Mouse (Mus musculus) midbrain, postnatal 0 days (tissue): ENCODE results near the gene 2810408A11Rik. TPM values are rescaled to one million over a fixed set of nuclear protein-coding genes. Genes with fewer than 3 reads are reported as not detected.
"Not testable (repeated sequence)": the region's sequence is repeated elsewhere in the genome, so short reads cannot be mapped to it uniquely, and the experiment has no call there.

Source experiments
- ATAC-seq: fragments of 200-750 bp; cut with Nextera tagmentation; 2 replicates; pipeline ENCODE4 v1.8.0; 2017; ENCODE audit warnings: moderate number of reproducible peaks, mild to moderate bottlenecking, moderate TSS enrichment, moderate library complexity; ENCODE audit not compliant: low FRiP score
- DNase-seq: peaks from one replicate; pipeline ENCODE4 v3.0.0-alpha.2; 2015; ENCODE audit warnings: low spot score
- H3K27ac ChIP-seq: fragments of 300-500 bp; sonication (generic); 2 replicates; pipeline ENCODE4 v1.5.1; 2014; ENCODE audit warnings: low read depth, mild to moderate bottlenecking, low read length, mixed read lengths
- H3K27me3 ChIP-seq: fragments of 300-500 bp; sonication (generic); 2 replicates; pipeline ENCODE4 v1.6.1; 2014; ENCODE audit warnings: low read length, control low read depth, mixed read lengths; ENCODE audit not compliant: insufficient read depth
- H3K36me3 ChIP-seq: fragments of 300-500 bp; sonication (generic); 2 replicates; pipeline ENCODE4 v1.6.1; 2014; ENCODE audit warnings: low read length, control low read depth, mixed read lengths; ENCODE audit not compliant: insufficient read depth
- H3K4me1 ChIP-seq: fragments of 300-500 bp; sonication (generic); 2 replicates; pipeline ENCODE4 v1.6.1; 2014; ENCODE audit warnings: mild to moderate bottlenecking, control low read depth, antibody characterized with exemption, low read length, mixed read lengths; ENCODE audit not compliant: insufficient read depth
- H3K4me2 ChIP-seq: fragments of 300-500 bp; sonication (generic); 2 replicates; pipeline ENCODE4 v1.6.1; 2014; ENCODE audit warnings: low read depth, mild to moderate bottlenecking, low read length, mixed read lengths; ENCODE audit not compliant: poor library complexity, severe bottlenecking
- H3K4me3 ChIP-seq: fragments of 300-500 bp; sonication (generic); 2 replicates; pipeline ENCODE4 v1.5.1; 2014; ENCODE audit warnings: low read depth, mild to moderate bottlenecking, low read length, moderate library complexity
- H3K9ac ChIP-seq: fragments of 300-500 bp; sonication (generic); replicated peaks from 2 replicates; pipeline ENCODE4 v1.6.1; 2014; ENCODE audit warnings: mild to moderate bottlenecking, low read length, moderate library complexity, mixed read lengths; ENCODE audit not compliant: poor library complexity, severe bottlenecking
- H3K9me3 ChIP-seq: fragments of 300-500 bp; sonication (generic); 2 replicates; pipeline ENCODE4 v1.6.1; 2016; ENCODE audit warnings: low read length, control low read depth
- CTCF ChIP-seq: IDR thresholded peaks from 2 replicates; pipeline ENCODE4 v1.5.1; 2016; ENCODE audit warnings: antibody characterized with exemption, mild to moderate bottlenecking
- WGBS: fragments of 180-500 bp; shearing (Covaris S2); extraction: QIAGEN DNeasy Blood & Tissue Kit; methylation state at CpG from one replicate; pipeline ENCODE4 v1.1.7; 2014; 5-methylcytosine and 5-hydroxymethylcytosine counted together
- polyA plus RNA-seq: library from polyadenylated mRNA; unstranded; fragments of >200 nt; fragmentation: Nextera tagmentation; extraction: Ambion mirVana; gene quantifications from 2 replicates; pipeline ENCODE4 v1.2.1, GENCODE M21; 2015
- total RNA-seq: library from RNA; depleted of rRNA; stranded (reverse); fragments of >200 nt; gene quantifications from 2 replicates; pipeline ENCODE4 v1.2.3, GENCODE M21; 2014

The 2810408A11Rik gene
- total and polyA plus RNA-seq, 2 experiments from 2014 or later: 3.3 to 6.2 TPM

DNA sequence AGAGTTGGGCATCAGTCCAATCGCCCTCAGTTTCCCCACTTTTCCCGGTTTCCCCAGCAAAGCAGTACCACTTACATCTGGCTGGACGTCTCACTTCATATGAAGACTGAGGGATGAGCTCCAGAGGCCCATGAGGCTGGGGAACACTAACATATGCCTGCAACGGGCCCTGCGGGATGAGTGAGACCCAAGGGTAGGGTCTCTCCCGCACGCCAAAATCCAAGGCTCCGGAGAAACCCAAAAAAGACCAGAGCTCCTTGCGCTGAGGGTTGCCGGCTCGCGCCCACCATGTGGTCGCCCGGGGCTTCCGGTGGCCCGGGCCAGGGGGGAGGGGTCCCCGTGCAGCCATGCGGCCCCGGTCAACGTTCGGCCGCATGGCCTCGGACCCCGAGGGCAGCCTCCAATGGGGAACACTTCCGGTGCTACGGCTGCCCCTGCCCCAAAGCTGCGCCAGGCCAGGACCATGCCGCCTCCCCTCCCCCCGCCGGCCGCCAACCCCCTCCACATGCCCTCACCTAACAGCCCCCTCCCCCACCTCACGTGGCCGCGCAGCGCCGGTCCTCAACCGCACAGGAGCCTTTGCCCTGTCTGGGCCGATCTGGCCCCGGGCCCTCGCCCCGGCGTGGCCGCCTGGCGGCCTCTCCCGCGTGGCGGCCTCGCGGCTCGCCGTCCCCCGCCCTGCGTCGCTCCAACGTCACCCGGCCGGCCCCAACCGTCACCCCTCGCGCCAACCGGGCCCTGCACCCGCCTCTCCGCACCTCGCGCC, 19.7 kb upstream of the 2810408A11Rik start:
- Histone ChIP-seq H3K4me2 (peak overlapping the region; percentile 98), H3K4me3 (peak overlapping the region; percentile 88), H3K36me3 (peaks cover 21% of the 10 kb centered on the region), H3K9ac (peak overlapping the region; percentile 98), H3K27ac (peak overlapping the region; percentile 94), H3K27me3 (no peaks in the 10 kb centered on the region), H3K4me1 (peaks cover 5% of the 10 kb centered on the region), H3K9me3 (no peaks in the 10 kb centered on the region)
- DNase-seq: peak; percentile 15
- ATAC-seq: no peak; the same call in 1 of the 2 replicates
- under 1% methylated on average over 48 of the region's 65 CpGs for WGBS
- no peak for TF ChIP-seq CTCF

GRCm38 (mm10) chr11:69919661-69920265, 19.0 kb upstream of the 2810408A11Rik start:
- 2% methylated on average over 17 of the region's 17 CpGs for WGBS
- peak; percentile 73 for DNase-seq
- ATAC-seq: no peak

GRCm38 (mm10) chr11:69919053-69919452, 18.3 kb upstream of the 2810408A11Rik start:
- peak overlapping the region; percentile 88; the same call in 1 of the 2 replicates for H3K4me3 ChIP-seq
- H3K4me2 ChIP-seq: peak overlapping the region; percentile 98
- TF ChIP-seq CTCF: no peak
- peak overlapping the region; percentile 98; the same call in 1 of the 2 replicates for H3K9ac ChIP-seq
- ATAC-seq (no peak), DNase-seq (no peak)
- H3K9me3 ChIP-seq: no peaks in the 10 kb centered on the region
- H3K36me3 ChIP-seq: peaks cover 27% of the 10 kb centered on the region
- peaks cover 12% of the 10 kb centered on the region for H3K4me1 ChIP-seq
- H3K27ac ChIP-seq: no peak overlapping the region
- WGBS: 85% methylated on average over 9 of the region's 9 CpGs
- H3K27me3 ChIP-seq: no peaks in the 10 kb centered on the region

More at GRCm38 (mm10) chr11:69919661-69920265, 19.0 kb upstream of the 2810408A11Rik start:
- peaks cover 8% of the 10 kb centered on the region for H3K4me1 ChIP-seq
- TF ChIP-seq CTCF: no peak
- peak overlapping the region; percentile 98 for H3K4me2 ChIP-seq
- H3K9ac ChIP-seq: peak overlapping the region; percentile 98
- peaks cover 27% of the 10 kb centered on the region for H3K36me3 ChIP-seq
- peak overlapping the region; percentile 94 for H3K27ac ChIP-seq
- H3K4me3 ChIP-seq: peak overlapping the region; percentile 88
- no peaks in the 10 kb centered on the region for H3K9me3 ChIP-seq
- no peaks in the 10 kb centered on the region for H3K27me3 ChIP-seq

DNA sequence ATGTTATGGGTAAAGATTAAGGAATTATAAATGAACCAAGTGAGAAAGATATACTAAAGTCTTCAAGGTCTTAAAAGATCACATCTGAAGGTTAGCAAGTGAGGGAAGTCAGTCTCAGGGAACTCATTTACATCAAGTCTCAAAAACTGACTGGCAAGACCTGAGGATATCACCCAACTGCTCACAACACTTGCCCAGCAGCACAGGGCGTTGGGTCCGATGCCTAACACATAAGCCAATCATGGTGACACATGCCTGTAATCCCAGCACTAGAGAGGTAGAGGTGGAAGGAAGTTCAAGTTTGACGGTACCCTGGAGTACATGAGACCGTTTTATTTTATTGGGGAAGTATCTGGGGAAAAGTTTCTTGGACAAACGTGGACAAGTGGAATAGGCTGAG, 17.3 kb upstream of the 2810408A11Rik start:
- no peak for TF ChIP-seq CTCF
- no peak for DNase-seq
- Histone ChIP-seq H3K27ac (no peak overlapping the region), H3K27me3 (no peaks in the 10 kb centered on the region), H3K9ac (no peak overlapping the region), H3K4me2 (no peak overlapping the region), H3K36me3 (peaks cover 29% of the 10 kb centered on the region), H3K9me3 (no peaks in the 10 kb centered on the region), H3K4me3 (no peak overlapping the region), H3K4me1 (peaks cover 12% of the 10 kb centered on the region)
- ATAC-seq: no peak
- 90% methylated on average over 5 of the region's 5 CpGs for WGBS

DNA sequence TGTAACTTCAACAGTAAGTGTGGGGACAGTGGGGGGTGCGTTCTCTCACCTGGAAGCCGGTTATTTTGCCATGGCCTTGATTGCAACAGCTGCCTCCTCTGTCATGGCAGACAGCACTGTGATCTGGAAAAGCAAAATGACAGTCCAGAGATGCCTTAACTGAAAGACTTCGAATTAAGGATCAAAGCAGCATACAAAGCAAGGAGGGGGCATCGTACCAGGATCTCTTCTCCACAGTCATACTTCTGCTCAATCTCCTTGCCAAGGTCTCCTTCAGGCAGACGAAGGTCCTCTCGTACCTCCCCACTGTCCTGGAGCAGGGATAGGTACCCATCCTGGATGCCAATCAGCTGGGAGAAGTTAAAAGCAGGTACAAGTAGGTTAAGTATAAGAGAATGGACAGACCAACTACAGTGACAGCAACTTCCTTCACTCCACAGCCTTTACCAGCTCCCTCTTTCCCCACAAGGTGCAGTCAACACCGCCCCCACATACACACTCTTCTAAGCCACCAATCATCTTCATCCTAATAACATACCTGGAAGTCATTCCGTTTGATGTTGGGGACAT, 16.7 kb upstream of the 2810408A11Rik start:
- Histone ChIP-seq H3K4me1 (peaks cover 12% of the 10 kb centered on the region), H3K4me2 (no peak overlapping the region), H3K4me3 (no peak overlapping the region), H3K27ac (no peak overlapping the region), H3K9ac (no peak overlapping the region), H3K36me3 (peaks cover 36% of the 10 kb centered on the region), H3K9me3 (no peaks in the 10 kb centered on the region), H3K27me3 (no peaks in the 10 kb centered on the region)
- ATAC-seq (no peak), DNase-seq (no peak)
- 90% methylated on average over 8 of the region's 8 CpGs for WGBS
- no peak for TF ChIP-seq CTCF

GRCm38 (mm10) chr11:69916652-69917378, 16.0 kb upstream of the 2810408A11Rik start:
- ATAC-seq, H3K27me3 ChIP-seq, H3K4me2 ChIP-seq, H3K9me3 ChIP-seq, H3K4me3 ChIP-seq, H3K9ac ChIP-seq, H3K27ac ChIP-seq, DNase-seq: not testable (repeated sequence)
- Histone ChIP-seq H3K4me1 (peaks cover 12% of the 10 kb centered on the region), H3K36me3 (peaks cover 42% of the 10 kb centered on the region)
- 63% methylated on average over 6 of the region's 7 CpGs for WGBS
